Mouse (Mus musculus) hindbrain, embryonic 11.5 days (tissue): ENCODE measurements around the gene Gtf2ird1. TPM values are rescaled to one million over a fixed set of nuclear protein-coding genes. Genes with fewer than 3 reads are reported as not detected.
"Not testable (repeated sequence)": the region's sequence is repeated elsewhere in the genome, so short reads cannot be mapped to it uniquely, and the experiment has no call there.

Source experiments
- ATAC-seq: fragments of 200-750 bp; cut with Nextera tagmentation; 2 replicates; pipeline ENCODE4 v1.8.0; 2017; ENCODE audit warnings: mild to moderate bottlenecking, moderate TSS enrichment, moderate library complexity; ENCODE audit not compliant: low FRiP score
- DNase-seq: peaks from one replicate; pipeline ENCODE4 v3.0.0-alpha.2; 2015; ENCODE audit warnings: low spot score
- H3K27ac ChIP-seq: fragments of 300-500 bp; sonication (generic); 2 replicates; pipeline ENCODE4 v1.5.1; 2014; ENCODE audit warnings: mild to moderate bottlenecking, low read depth, low read length
- H3K27me3 ChIP-seq: fragments of 300-500 bp; sonication (generic); 2 replicates; pipeline ENCODE4 v1.6.1; 2014; ENCODE audit warnings: mild to moderate bottlenecking, low read length, moderate library complexity, mixed read lengths; ENCODE audit not compliant: control insufficient read depth, insufficient read depth
- H3K36me3 ChIP-seq: fragments of 300-500 bp; sonication (generic); 2 replicates; pipeline ENCODE4 v1.6.1; 2014; ENCODE audit warnings: mild to moderate bottlenecking, low read length, moderate library complexity, mixed read lengths; ENCODE audit not compliant: control insufficient read depth, insufficient read depth
- H3K4me1 ChIP-seq: fragments of 300-500 bp; sonication (generic); replicated peaks from 2 replicates; pipeline ENCODE4 v1.6.1; 2014; ENCODE audit warnings: low read length, mixed read lengths; ENCODE audit not compliant: control insufficient read depth, insufficient read depth
- H3K4me2 ChIP-seq: fragments of 300-500 bp; sonication (generic); replicated peaks from 2 replicates; pipeline ENCODE4 v1.6.1; 2014; ENCODE audit warnings: mild to moderate bottlenecking, low read depth, low read length
- H3K4me3 ChIP-seq: fragments of 300-500 bp; sonication (generic); 2 replicates; pipeline ENCODE4 v1.5.1; 2014; ENCODE audit warnings: low read depth, low read length
- H3K9ac ChIP-seq: fragments of 300-500 bp; sonication (generic); 2 replicates; pipeline ENCODE4 v1.6.1; 2014; ENCODE audit warnings: low read depth, low read length
- H3K9me3 ChIP-seq: fragments of 300-500 bp; sonication (generic); 2 replicates; pipeline ENCODE4 v1.6.1; 2016; ENCODE audit warnings: low read length; ENCODE audit not compliant: control insufficient read depth
- WGBS: fragments of 180-500 bp; shearing (Covaris S2); extraction: QIAGEN DNeasy Blood & Tissue Kit; methylation state at CpG from one replicate; pipeline ENCODE4 v1.1.7; 2014; 5-methylcytosine and 5-hydroxymethylcytosine counted together
- polyA plus RNA-seq: library from polyadenylated mRNA; unstranded; fragments of >200 nt; fragmentation: Nextera tagmentation; extraction: Ambion mirVana; gene quantifications from 2 replicates; pipeline ENCODE4 v1.2.1, GENCODE M21; 2014

Gene Gtf2ird1
- polyA plus RNA-seq, 1 experiment from 2014 or later: 69.3 TPM

DNA sequence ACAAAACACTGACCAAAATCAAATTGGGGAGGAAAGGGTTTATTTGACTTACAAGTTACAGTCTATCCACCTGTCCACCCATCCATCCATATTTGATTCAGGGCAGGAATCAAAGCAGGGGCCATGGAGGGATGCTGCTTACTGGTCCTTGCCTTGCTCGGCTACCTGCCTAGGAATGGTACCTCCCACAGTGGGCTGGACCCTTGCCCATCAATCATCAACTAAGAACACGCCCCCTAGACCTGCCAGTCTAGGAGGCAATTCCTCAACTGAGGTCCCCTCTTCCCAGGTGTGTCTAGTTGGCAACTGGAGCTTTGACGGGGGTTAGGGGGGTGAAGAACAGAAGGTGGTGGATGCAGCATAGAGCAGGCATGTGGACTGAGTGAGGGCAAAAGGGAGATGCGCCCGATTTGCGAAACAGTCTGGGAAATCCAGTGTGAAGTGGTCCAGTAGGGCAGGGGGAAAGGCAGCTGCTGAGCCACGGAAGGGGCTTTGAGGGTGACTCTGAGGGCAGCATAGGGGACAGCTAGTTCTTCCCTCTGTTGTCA, 28.7 kb upstream of the Gtf2ird1 start:
- Histone ChIP-seq H3K36me3 (0 out of 2 replicates have a peak, but pooled peaks cover 3% of the 10 kb centered on the region), H3K9me3 (no peaks in the 10 kb centered on the region), H3K4me3 (no peak overlapping the region), H3K27ac (no peak overlapping the region), H3K27me3 (no peaks in the 10 kb centered on the region), H3K4me2 (no peak overlapping the region), H3K4me1 (no peaks in the 10 kb centered on the region), H3K9ac (no peak overlapping the region)
- DNase-seq (no peak), ATAC-seq (no peak)
- WGBS: 78% methylated on average over 7 of the region's 7 CpGs

- H3K4me1 ChIP-seq: no peaks in the 10 kb centered on the region
- H3K27ac ChIP-seq: no peak overlapping the region
- H3K27me3 ChIP-seq: no peaks in the 10 kb centered on the region
- H3K4me2 ChIP-seq: no peak overlapping the region
- H3K4me3 ChIP-seq: no peak overlapping the region
- no peak overlapping the region for H3K9ac ChIP-seq
- no peaks in the 10 kb centered on the region for H3K36me3 ChIP-seq
- H3K9me3 ChIP-seq: no peaks in the 10 kb centered on the region
- no peak for ATAC-seq
- DNase-seq: no peak
- 86% methylated on average over 1 of the region's 1 CpGs for WGBS
These were observed 26.8 kb upstream of the Gtf2ird1 start for GRCm38 (mm10) chr5:134483291-134483690.

DNA sequence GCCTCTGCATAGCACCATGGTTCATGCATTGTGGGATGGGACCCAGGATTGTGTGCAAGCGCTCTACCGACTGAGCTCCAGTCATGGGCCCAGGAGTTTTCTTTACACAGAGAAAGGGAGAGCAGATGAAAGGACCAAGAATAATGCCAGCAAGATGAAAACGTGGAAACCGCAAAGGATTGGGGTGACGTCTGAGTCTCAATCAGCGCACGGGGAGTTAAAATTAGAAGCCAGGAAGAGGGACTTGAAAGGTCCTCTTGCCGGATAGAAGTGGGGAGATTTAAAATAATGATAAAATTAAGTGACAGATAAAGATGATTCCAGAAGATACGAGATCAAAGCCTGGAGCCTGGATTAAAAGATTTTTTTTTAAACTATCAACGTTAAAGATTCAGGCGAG, 25.8 kb upstream of the Gtf2ird1 start:
- no peaks in the 10 kb centered on the region for H3K4me1 ChIP-seq
- no peaks in the 10 kb centered on the region for H3K9me3 ChIP-seq
- WGBS: 70% methylated on average over 11 of the region's 11 CpGs
- no peaks in the 10 kb centered on the region for H3K27me3 ChIP-seq
- no peaks in the 10 kb centered on the region for H3K36me3 ChIP-seq
- H3K9ac ChIP-seq: no peak overlapping the region
- DNase-seq (no peak), ATAC-seq (no peak)
- H3K4me3 ChIP-seq: no peak overlapping the region
- no peak overlapping the region for H3K4me2 ChIP-seq
- no peak overlapping the region for H3K27ac ChIP-seq

- not testable (repeated sequence) for H3K9ac ChIP-seq, DNase-seq, H3K27me3 ChIP-seq, ATAC-seq, H3K36me3 ChIP-seq, H3K4me2 ChIP-seq, H3K4me3 ChIP-seq, H3K4me1 ChIP-seq, H3K9me3 ChIP-seq, H3K27ac ChIP-seq
These were observed 22.4 kb upstream of the Gtf2ird1 start for GRCm38 (mm10) chr5:134478886-134479285.

- not testable (repeated sequence) for DNase-seq, H3K27ac ChIP-seq, H3K4me1 ChIP-seq, H3K4me2 ChIP-seq, H3K27me3 ChIP-seq, H3K4me3 ChIP-seq, ATAC-seq, H3K36me3 ChIP-seq, H3K9ac ChIP-seq, H3K9me3 ChIP-seq
- 90% methylated on average over 7 of the region's 7 CpGs for WGBS
These were observed 19.2 kb upstream of the Gtf2ird1 start for GRCm38 (mm10) chr5:134475686-134476085.

- WGBS: 93% methylated on average over 6 of the region's 6 CpGs
These were observed 18.6 kb upstream of the Gtf2ird1 start for GRCm38 (mm10) chr5:134475006-134475605.

DNA sequence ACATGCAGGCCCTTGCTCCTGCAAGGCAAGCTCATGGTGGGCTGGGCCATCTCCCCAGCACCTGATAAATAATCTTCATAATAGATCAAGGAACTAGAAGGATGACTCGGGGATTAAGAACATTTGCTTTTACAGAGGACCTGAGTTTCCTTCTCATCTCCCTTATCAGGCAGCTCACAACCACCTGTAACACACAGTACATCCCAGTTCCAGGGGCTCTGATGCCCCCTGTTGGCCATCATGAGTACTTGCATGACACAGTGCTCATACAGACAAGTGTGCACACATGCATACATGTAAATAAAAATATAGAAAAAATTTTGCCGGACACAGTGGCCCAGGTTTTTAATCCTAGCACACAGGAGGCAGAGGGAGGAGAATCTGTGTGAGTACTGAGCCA, 17.4 kb upstream of the Gtf2ird1 start:
- Histone ChIP-seq H3K4me3 (no peak overlapping the region), H3K27ac (no peak overlapping the region), H3K4me1 (no peaks in the 10 kb centered on the region), H3K9ac (no peak overlapping the region), H3K36me3 (no peaks in the 10 kb centered on the region), H3K27me3 (no peaks in the 10 kb centered on the region), H3K9me3 (no peaks in the 10 kb centered on the region), H3K4me2 (no peak overlapping the region)
- WGBS: 91% methylated on average over 2 of the region's 2 CpGs
- ATAC-seq (no peak), DNase-seq (no peak)

More at GRCm38 (mm10) chr5:134475006-134475605, 18.6 kb upstream of the Gtf2ird1 start:
- Histone ChIP-seq H3K4me3 (no peak overlapping the region), H3K9ac (no peak overlapping the region), H3K27ac (no peak overlapping the region), H3K36me3 (no peaks in the 10 kb centered on the region), H3K9me3 (no peaks in the 10 kb centered on the region), H3K27me3 (no peaks in the 10 kb centered on the region), H3K4me1 (no peaks in the 10 kb centered on the region), H3K4me2 (no peak overlapping the region)
- DNase-seq (no peak), ATAC-seq (no peak)

GRCm38 (mm10) chr5:134470538-134471169, 14.1 kb upstream of the Gtf2ird1 start:
- Histone ChIP-seq H3K9ac (no peak overlapping the region), H3K4me1 (peaks cover 10% of the 10 kb centered on the region), H3K27ac (no peak overlapping the region), H3K36me3 (no peaks in the 10 kb centered on the region), H3K4me3 (no peak overlapping the region), H3K9me3 (no peaks in the 10 kb centered on the region), H3K4me2 (no peak overlapping the region), H3K27me3 (no peaks in the 10 kb centered on the region)
- no peak for ATAC-seq
- DNase-seq: no peak
- 79% methylated on average over 8 of the region's 8 CpGs for WGBS

GRCm38 (mm10) chr5:134469559-134470150, 13.1 kb upstream of the Gtf2ird1 start:
- 87% methylated on average over 7 of the region's 7 CpGs for WGBS

More at GRCm38 (mm10) chr5:134469559-134470150, 13.1 kb upstream of the Gtf2ird1 start:
- H3K36me3 ChIP-seq: no peaks in the 10 kb centered on the region
- no peak overlapping the region for H3K4me3 ChIP-seq
- H3K4me2 ChIP-seq: no peak overlapping the region
- DNase-seq (no peak), ATAC-seq (no peak)
- H3K27me3 ChIP-seq: no peaks in the 10 kb centered on the region
- H3K27ac ChIP-seq: no peak overlapping the region
- H3K4me1 ChIP-seq: peaks cover 10% of the 10 kb centered on the region
- H3K9me3 ChIP-seq: no peaks in the 10 kb centered on the region
- no peak overlapping the region for H3K9ac ChIP-seq
